ENCODE assay signal across 8 mouse cellular contexts in genomic region chr10:57795542-57795941, GRCm38 (mm10). TPM values are rescaled to one million over a fixed set of nuclear protein-coding genes. Genes with fewer than 3 reads are reported as not detected.
DNase-seq lines count a peak whose midpoint lies in the region; ATAC-seq lines count a peak whose summit lies in the region.

No protein-coding gene starts in this region.

- H3K4me3 ChIP-seq in forebrain, embryonic 16.5 days (replicated peaks; ENCODE audit: low read length) = peak overlapping the region; percentile 63
- H3K4me3 ChIP-seq in midbrain, embryonic 13.5 days (replicated peaks) = peak overlapping the region; percentile 58; the same call in 1 of the 2 replicates

- no peak for DNase-seq in cerebellum, adult 11 months
- DNase-seq in B cell, adult 2 months = peak; percentile 36 to 43
- DNase-seq in large intestine, adult 2 months (ENCODE audit: low read depth, low spot score) = peak; percentile 13
- no peak for DNase-seq in gastrocnemius, adult 8-10 months (ENCODE audit: low spot score in 2 of 2)
- no peak for DNase-seq in adrenal gland, postnatal 25 days

- no peak overlapping the region; the same call in 1 of the 2 replicates for H3K9ac ChIP-seq in forebrain, embryonic 16.5 days (replicated peaks; ENCODE audit: low read depth, low read length)
- no peak overlapping the region for H3K9ac ChIP-seq in midbrain, embryonic 13.5 days (replicated peaks)

- ATAC-seq in cerebellum, adult (ENCODE audit: insufficient number of reproducible peaks, low FRiP score, low TSS enrichment) = peak; percentile 23; the same call in 1 of the 2 replicates
- no peak for ATAC-seq in forebrain, embryonic 16.5 days
- no peak for ATAC-seq in midbrain, embryonic 13.5 days

- peak overlapping the region; percentile 98 for H3K4me2 ChIP-seq in forebrain, embryonic 16.5 days (ENCODE audit: low read length)
- peak overlapping the region; percentile 96 for H3K4me2 ChIP-seq in midbrain, embryonic 13.5 days (replicated peaks)

- H3K9me3 ChIP-seq in forebrain, embryonic 16.5 days (ENCODE audit: control insufficient read depth, low read length) = peaks cover 3% of the 10 kb centered on the region; the same call in 1 of the 2 replicates
- peaks cover 6% of the 10 kb centered on the region; the same call in 1 of the 2 replicates for H3K9me3 ChIP-seq in midbrain, embryonic 13.5 days

- no peak overlapping the region for H3K27ac ChIP-seq in forebrain, embryonic 16.5 days (ENCODE audit: low read length)
- H3K27ac ChIP-seq in midbrain, embryonic 13.5 days = no peak overlapping the region

- peaks cover 18% of the 10 kb centered on the region for H3K4me1 ChIP-seq in forebrain, embryonic 16.5 days (replicated peaks; ENCODE audit: control insufficient read depth, insufficient read depth, low read length)
- peaks cover 20% of the 10 kb centered on the region for H3K4me1 ChIP-seq in midbrain, embryonic 13.5 days (replicated peaks)

- no peaks in the 10 kb centered on the region for H3K36me3 ChIP-seq in forebrain, embryonic 16.5 days (ENCODE audit: control insufficient read depth, insufficient read depth)
- peaks cover 11% of the 10 kb centered on the region for H3K36me3 ChIP-seq in midbrain, embryonic 13.5 days

- whole genome bisulfite sequencing in forebrain, embryonic 16.5 days = 40% methylated on average over 4 of the region's 4 CpGs
- 13% methylated on average over 4 of the region's 4 CpGs for WGBS in large intestine, adult 2 months
- 52% methylated on average over 4 of the region's 4 CpGs for WGBS in midbrain, embryonic 13.5 days

- H3K27me3 ChIP-seq in forebrain, embryonic 16.5 days (replicated peaks; ENCODE audit: control insufficient read depth, insufficient read depth, low read length) = no peaks in the 10 kb centered on the region
- H3K27me3 ChIP-seq in midbrain, embryonic 13.5 days = 0 out of 2 replicates have a peak, but pooled peaks cover 2% of the 10 kb centered on the region

RNA-seq across cellular contexts. Expression of gene Smpdl3a, which starts 1.4 kb away (rescaled TPM):
- 17.3 and 19.5 TPM in 2 replicates for polyA plus RNA-seq in forebrain, embryonic 16.5 days (2015; fragmentation: Nextera tagmentation; extraction: Ambion mirVana)
- 76.1 and 104 TPM in 2 replicates for polyA plus RNA-seq in large intestine, adult 2 months (2012; rRNA removed)
- polyA plus RNA-seq in midbrain, embryonic 13.5 days (2015; fragmentation: Nextera tagmentation; extraction: Ambion mirVana) = 9.6 and 14.1 TPM in 2 replicates
- total RNA-seq in gastrocnemius, adult 8-10 months (2022) = 10 to 100 TPM; 82.1 to 88.0 (median 82.5) TPM
- total RNA-seq in adrenal gland, postnatal 25 days (2021) = 36.0 and 38.7 TPM in 2 replicates

RNA-seq across cellular contexts. Expression of gene Fabp7, which starts 10.9 kb away (rescaled TPM):
- polyA plus RNA-seq in forebrain, embryonic 16.5 days (2015; fragmentation: Nextera tagmentation; extraction: Ambion mirVana) = 1,407 and 1,717 TPM in 2 replicates
- 0.40 and 0.67 TPM in 2 replicates for polyA plus RNA-seq in large intestine, adult 2 months (2012; rRNA removed)
- polyA plus RNA-seq in midbrain, embryonic 13.5 days (2015; fragmentation: Nextera tagmentation; extraction: Ambion mirVana) = 1,295 and 1,380 TPM in 2 replicates
- not detected for total RNA-seq in gastrocnemius, adult 8-10 months (2022)
- 0.97 TPM in 1 of 2 replicates, not detected in the other for total RNA-seq in adrenal gland, postnatal 25 days (2021)

Comparison
In these comparisons a context has a peak if more than half of its experiments do, and no peak if none do; other contexts are left out.
1. DNase-seq: peak in B cell, adult 2 months (2 of 2) and large intestine, adult 2 months (single experiment); none in cerebellum, adult 11 months (single experiment), gastrocnemius, adult 8-10 months (0 of 2) and adrenal gland, postnatal 25 days (single experiment).
2. RNA of gene Fabp7, which starts 10.9 kb away (polyA plus RNA-seq): 1,407 to 1,717 TPM in forebrain, embryonic 16.5 days and 1,295 to 1,380 TPM in midbrain, embryonic 13.5 days; 0.40 to 0.67 TPM in large intestine, adult 2 months; every median in the first group is over 100 times any median in the second.